Mouse (Mus musculus): ENCODE results near the gene Pclo. TPM values are rescaled to one million over a fixed set of nuclear protein-coding genes. Genes with fewer than 3 reads are reported as not detected.
"Not testable (repeated sequence)": the region's sequence is repeated elsewhere in the genome, so short reads cannot be mapped to it uniquely, and the experiment has no call there.

The Pclo gene
- polyA plus RNA-seq, 1 experiment, result 62.4 TPM

DNA sequence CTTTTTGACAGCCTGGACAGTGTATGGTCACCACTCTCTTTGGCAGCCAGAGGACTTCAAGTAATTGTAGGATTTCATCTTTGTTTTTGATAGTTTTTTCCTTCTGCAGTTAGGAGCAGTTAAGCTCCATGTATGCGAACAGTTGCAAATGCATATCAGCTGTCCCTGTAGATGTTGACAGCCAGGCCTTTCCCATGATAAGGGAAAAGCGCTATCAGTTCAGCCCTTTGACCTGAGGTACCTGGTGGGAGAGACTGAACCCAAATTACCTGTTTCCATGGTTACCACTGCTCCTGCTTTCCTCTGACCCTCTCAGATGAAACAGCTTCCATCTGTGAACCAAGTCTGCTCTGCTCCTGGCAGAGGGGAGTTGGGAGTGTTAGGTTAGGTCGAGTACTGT, 377.5 kb downstream of the Pclo start:
- WGBS, result 76% methylated on average over 3 of the region's 3 CpGs
- Histone ChIP-seq H3K4me3 (replicated peaks; ENCODE audit: insufficient read depth, low read depth, low read length) (no peak overlapping the region), H3K4me1 (ENCODE audit: control insufficient read depth, insufficient read depth, low read length) (no peaks in the 10 kb centered on the region), H3K27me3 (ENCODE audit: control insufficient read depth, insufficient read depth, low read length) (no peaks in the 10 kb centered on the region), H3K27ac (ENCODE audit: insufficient read depth, low read length) (no peak overlapping the region)
- DNase-seq, result no peak
- TF ChIP-seq POLR2A (IDR thresholded peaks at IDR 0.05; ENCODE audit: borderline replicate concordance, insufficient read depth, low read length), result no peak
- no peak for TF ChIP-seq CTCF (IDR thresholded peaks at IDR 0.05; ENCODE audit: borderline replicate concordance, insufficient read depth, low read depth, low read length)

DNA sequence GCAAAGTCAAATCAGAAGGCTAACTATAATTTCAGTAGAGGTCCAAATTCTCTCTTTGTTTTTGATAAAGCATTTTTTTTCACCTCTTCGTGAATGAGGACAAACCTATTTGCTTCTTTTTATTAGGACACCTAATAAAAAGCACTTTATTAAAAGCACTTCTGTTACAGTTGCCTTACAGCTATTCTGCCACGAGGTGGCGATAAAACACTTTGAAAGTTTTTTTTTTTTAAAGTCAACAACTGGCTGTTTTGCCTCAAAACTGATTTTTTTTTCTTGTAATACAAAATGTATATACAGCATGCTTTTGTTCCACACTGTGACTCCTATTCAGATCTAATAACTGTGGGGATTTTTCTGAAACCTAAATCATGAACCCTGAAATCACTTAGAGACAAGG, 388.8 kb downstream of the Pclo start:
- H3K27ac ChIP-seq (ENCODE audit: insufficient read depth, low read length); H3K4me1 ChIP-seq (ENCODE audit: control insufficient read depth, insufficient read depth, low read length); DNase-seq; H3K27me3 ChIP-seq (ENCODE audit: control insufficient read depth, insufficient read depth, low read length); H3K4me3 ChIP-seq (replicated peaks; ENCODE audit: insufficient read depth, low read depth, low read length): not testable (repeated sequence)
- 14% methylated on average over 3 of the region's 3 CpGs for WGBS
